Mouse (Mus musculus) frontal cortex, postnatal 10 days (tissue): Measurements from ENCODE around the gene A930017K11Rik.

ENCODE experiments used
- DNase-seq, 2 experiments: peaks; one replicate each; pipeline ENCODE4 v3.0.0; 2022; ENCODE audit warnings: low spot score in 2 of 2, mixed read lengths in 1 of 2

A930017K11Rik gene

DNA sequence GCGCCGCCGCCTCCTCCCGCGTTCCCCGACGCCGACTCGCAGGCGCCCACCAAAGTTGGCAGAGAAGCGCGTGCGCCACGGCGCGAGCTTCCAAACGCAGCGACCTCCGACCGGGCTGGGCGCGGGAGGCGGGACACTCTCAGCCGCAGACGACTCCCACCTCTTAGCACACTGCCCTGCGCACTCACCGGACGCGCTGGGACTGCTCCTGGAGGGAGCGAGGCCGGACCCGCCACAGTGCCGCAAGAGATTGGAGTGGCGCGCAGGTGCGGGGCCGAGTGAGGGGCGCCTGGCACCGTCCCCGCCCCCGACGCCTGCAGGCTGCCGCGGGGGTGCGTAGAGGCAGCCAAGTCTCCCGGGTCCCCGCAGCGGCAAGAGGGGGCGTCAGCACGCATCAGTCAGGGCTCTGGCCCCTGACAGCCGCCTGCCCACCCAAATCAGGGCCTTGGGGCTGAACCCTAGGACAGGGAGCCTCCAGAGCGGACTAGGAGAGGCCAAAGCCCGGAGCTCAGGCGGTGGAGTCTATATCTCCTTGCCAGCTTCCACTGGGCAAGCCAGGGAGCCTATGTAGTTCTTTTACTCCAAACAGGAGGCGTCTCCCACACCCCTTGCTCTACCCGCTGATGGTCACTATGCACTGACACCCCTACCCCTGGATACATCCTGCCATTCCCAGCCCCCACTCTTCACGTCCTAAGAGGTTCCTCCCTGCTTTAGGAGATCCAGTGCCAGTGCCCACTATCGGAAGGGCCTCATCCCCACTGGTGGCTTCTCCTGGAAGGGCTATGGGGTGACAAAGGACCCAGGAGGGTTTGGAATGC, at the start of gene A930017K11Rik:
TSS of gene A930017K11Rik (minus strand) at position 763 of the 821 bp plus-strand sequence.
- no peak for DNase-seq

DNA sequence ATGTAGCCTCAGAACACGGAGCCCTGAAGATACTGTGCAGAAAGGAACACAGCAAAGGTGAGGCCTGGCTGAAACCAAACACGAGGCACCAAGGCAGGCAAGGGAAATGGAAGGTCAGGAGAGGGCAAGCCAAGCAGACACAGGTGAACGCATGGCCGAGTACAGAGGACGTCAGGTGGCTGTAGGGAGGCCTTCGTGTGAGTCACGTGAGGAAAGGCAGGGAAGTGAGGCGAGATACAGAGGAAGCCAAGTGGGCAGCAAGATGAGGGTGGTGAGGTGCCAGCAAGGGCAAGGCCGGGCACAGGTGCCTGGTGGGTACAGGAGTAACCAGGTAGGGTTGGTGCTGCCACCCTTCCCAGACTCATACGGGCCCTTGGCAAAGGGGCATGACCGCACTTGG, 46.1 kb upstream of the A930017K11Rik start:
- DNase-seq, result no peak

- no peak for DNase-seq
Measured at GRCm38 (mm10) chr17:25993489-25993888, 41.1 kb upstream of the A930017K11Rik start.

DNA sequence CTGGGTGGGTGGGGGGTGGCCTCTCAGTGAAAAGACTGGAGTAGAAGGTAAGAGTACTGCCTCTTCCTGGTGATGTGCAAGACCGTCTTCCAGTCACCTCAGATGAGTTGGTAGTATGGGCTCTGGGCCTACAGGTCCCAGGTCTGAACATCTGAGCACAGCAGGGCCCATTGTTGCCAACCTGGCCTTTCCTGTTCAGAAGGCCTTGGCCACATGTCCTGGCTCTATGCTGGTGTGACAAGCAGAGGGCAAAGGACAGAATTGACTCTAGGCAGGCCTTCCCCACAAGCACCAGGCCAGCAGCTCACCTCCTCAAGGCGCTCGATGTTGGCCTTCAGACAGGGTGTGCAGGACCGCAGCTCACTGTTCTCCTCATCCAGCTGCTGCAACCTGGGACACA, 39.9 kb upstream of the A930017K11Rik start:
- no peak for DNase-seq

DNA sequence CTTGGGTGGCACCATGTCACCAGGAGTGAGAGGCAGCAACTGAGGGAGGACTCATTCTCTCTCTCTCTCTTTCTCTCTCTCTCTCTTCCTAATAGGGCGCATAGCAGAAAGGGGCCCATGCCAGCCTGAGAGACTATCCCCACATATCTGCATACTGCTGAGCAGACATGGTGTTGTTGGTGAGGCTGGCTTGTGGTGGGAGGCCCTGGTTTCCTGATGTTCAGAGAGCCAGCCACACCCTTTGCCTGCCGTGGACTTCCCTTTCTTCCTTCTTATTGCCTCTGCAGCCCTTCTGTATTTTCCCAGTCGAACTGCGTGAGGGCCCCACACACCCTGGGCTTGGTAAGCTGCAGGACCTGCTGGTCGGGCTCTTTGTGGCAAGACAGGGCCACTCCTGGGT, 38.0 kb upstream of the A930017K11Rik start:
- DNase-seq, result no peak

DNA sequence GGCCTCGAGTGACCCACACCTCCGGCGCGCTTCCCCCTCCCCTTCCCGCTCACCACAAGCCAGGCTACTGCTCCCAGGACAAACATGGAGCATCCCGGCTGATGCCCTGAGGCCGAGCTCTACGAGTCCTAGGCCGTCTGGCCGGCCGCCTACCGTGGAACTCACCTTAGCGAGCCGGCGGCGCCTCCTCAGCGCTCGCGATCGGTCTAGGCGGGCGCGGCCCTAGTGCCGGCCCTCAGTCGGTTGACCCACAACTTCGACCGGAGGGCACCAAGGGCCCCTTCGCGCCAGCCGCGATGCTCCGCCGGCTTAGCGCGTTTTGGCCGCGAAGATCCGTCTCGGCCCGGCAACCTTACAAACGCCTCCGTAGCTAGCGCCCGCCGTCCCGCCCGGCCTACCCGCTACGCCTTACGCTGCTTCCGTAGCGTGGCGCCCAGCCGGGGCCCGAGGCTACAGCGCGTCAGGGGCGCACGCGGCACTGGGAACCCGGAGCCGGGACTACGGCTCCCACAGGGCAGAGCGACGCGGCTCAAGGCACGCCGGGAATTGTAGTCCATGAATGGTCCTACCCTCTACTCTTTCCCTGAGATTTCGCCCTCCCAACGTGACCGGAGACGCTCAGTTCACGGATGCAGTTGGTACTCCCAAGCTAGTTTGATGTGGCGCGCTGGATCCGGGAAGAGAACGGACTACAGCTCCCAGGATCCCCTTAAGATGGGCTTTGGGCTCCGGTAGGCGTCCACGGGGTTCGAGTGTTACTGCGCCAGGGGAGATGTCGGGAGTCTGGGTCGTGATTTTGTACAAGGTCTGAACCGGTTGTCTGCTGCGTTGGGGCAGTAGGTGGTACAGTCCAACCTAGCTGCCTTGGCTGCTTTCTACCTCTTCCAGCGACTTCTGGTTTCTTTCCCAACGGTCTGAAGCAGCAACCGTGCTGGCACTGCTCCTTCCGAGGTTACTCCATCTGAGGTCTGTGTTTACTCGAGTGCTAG, 33.2 kb upstream of the A930017K11Rik start, which contains the start of gene Capn15:
TSS of gene Capn15 (minus strand) at position 491 of the 989 bp plus-strand sequence.
- peak; percentile 93 for DNase-seq

DNA sequence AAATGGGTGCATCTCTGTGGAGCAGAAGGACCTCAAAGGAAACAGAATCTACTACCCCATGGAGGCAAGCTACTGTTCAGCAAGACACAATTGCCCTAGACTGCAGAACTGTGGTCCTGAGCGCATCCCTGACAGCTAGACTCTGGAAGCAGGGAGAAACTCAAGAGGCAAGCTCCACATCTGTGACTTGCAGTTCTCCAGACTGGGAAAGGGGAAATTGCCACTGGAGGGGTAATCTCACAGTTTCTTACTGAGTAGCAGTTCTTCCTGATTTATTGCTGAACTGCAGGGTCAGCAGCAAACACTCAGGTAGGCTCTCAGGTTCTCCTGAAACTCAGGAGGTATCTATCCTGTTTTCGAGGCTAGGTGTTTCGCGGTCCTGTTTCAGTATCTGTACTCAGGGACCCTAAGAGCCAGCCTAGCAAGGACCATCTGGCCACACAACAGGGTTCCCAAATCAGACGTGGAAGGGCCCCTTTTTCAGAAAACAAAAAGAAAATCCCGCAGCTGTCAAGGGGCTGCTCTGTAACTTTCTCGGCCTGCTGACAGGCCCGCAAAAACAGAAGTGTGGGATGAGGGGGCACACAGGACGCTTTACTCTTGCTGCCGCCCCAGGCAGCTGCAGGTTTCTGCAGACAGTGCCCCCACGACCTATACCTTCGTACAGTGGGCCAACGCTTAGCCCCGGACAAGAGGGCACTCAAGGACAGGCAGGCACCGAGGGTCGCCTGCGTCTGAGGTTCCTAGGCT, 32.4 kb upstream of the A930017K11Rik start:
- no peak for DNase-seq

GRCm38 (mm10) chr17:25984066-25984465, 31.7 kb upstream of the A930017K11Rik start:
- no peak for DNase-seq

DNA sequence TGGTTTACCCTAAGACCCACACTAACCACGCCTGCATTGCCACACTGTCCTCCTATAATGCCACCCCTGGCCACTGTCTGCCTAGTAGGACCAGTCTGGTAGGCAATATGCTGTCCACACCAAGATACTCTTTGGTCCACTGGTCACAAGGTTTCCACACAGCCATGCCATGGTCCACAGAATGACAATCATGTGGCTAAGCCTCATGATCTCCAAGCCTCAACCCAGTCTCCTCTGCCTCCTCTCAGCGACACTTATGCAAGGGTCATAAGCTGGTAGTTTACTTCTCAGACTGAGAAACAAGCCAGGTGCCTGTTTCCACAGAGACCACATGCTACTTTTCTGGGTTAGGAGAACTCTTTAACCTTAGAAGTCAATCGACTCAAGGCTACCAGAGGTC, 30.5 kb upstream of the A930017K11Rik start:
- no peak for DNase-seq

DNA sequence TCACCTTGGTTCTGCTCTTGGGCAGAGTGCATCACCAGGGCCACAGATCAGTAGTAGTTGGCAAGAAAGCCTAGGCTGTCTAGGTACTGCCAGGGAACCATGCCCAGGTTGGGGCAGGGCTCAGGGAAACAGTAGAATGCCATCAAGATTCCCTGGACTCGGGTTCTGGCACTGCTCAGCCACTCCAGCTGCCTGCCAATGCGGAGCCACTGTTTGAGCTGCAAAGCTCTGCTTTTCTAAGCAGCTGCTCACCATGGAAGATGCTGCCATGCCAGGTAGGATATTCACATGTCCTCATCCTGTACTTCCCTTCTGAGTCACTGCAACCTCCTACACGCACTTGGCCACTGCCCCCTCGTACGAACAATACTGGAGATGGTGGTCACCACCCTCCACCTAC, 28.5 kb upstream of the A930017K11Rik start:
- no peak for DNase-seq

DNA sequence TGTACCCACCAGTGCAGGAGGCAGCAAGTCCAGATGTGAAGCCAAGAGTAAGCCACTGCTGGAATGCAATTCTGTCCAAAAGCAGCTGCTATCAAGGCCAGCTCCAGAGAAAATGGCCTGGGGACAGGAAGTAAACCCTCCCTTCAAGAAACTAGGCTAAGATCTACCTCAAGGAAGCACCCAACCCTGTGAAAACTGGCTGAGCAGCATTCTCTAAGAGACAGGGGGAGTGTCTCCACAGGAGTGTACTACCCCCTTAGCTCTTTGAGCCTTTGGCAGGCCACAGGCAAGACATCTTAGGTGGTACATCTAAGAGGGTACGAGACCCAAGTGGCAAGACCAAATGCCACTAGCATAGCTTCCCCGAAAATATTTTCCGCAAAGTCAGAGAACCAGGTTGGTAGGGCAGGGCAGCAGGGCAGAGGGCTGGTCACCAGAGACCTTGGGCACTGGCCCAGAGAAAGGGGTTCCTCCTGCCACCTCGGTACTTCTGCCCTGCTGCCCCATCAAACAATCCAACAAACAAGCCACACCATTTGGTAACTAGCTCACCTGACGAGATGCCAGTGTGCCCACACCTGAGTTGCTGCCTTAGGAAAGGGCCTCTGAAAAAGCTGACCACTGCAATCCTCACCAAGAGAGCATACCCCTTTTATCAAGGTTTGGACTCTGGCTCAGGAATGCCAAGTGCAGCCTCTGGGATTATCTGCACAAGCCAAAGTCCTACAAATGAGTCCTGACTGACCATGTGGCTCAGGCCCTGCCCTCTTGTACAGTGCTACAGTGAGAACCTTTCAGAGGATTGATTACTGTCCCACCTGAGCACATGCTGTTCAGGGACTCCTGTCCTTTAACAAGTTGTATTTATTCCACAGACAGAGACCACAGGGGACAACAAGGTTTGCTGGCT, 27.7 kb upstream of the A930017K11Rik start:
- no peak for DNase-seq

DNA sequence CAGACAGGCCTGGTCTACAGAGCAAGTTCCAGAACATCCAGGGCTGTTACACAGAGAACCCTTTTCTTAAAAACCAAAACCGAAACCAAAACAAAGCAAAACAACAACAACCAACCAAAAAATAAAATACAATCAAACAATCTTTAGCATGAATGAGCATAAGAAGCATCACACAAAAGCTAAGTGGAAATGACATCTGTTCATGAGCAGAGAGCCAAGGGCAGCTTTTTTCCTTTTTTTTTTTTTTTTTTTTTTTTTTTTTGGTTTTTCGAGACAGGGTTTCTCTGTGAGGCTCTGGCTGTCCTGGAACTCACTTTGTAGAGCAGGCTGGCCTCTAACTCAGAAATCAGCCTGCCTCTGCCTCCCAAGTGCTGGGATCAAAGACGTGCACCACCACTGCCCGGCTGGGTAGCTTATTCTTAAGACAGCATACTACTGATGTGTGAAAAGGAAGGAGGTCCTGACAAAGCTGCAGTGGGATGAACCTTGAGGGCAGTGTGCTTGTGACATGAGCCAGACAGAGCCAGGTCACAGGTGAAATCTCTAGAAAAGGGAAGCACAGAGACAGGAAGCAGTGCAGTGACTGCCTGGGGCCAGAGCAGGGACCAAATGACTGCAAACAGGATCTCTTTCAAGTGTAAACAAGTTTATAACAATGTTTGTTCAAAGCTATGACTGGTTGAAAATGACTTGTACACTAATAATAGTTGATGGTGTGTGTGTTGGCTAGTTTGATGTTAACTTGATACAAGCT, 18.8 kb upstream of the A930017K11Rik start:
- DNase-seq, result no peak

GRCm38 (mm10) chr17:25970448-25970847, 18.1 kb upstream of the A930017K11Rik start:
- DNase-seq, result no peak

DNA sequence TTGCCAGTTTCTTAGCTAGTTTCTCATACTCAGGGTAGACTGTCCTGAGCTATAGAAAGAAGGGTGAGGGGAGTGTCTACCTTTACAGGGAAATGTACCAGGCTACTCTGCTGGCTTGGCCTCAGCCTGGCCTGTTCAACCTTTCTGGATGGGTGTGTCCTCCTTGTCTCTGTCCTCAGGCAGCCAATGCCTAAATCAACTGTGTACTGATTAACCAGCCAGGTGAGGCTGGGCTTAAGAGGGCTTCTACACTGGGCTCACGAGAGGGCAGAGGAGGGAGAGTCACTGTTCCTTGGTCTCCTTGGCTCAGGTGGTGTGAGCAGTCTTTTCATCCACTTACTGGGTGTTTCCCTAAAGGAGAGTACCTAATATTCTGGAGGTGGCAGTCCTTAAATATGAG, 15.8 kb upstream of the A930017K11Rik start:
- no peak for DNase-seq

DNA sequence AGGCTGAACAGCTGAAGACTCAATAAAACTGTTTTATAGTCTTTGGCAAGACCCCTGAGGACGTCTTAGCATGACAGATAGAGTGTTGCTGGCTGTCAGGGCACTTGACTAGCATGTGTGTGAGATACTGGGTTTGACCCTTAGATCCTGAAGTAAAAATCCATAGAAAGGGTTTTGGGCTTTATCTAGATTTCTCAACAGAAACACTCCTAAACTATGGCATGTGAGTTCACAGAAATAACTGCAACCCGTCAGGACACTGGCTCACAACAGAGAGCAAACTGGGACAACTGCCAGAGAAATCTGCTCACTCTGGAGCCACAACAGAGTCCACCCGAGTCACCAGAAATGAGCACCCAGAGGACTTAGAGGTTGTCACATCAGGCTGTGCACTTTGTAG, 15.3 kb upstream of the A930017K11Rik start:
- no peak for DNase-seq

- no peak for DNase-seq
Measured at GRCm38 (mm10) chr17:25964271-25964670, 11.9 kb upstream of the A930017K11Rik start.

- DNase-seq, result no peak
Measured at GRCm38 (mm10) chr17:25962413-25962905, 10.1 kb upstream of the A930017K11Rik start.

- no peak for DNase-seq
Measured at GRCm38 (mm10) chr17:25961566-25961965, 9.2 kb upstream of the A930017K11Rik start.

DNA sequence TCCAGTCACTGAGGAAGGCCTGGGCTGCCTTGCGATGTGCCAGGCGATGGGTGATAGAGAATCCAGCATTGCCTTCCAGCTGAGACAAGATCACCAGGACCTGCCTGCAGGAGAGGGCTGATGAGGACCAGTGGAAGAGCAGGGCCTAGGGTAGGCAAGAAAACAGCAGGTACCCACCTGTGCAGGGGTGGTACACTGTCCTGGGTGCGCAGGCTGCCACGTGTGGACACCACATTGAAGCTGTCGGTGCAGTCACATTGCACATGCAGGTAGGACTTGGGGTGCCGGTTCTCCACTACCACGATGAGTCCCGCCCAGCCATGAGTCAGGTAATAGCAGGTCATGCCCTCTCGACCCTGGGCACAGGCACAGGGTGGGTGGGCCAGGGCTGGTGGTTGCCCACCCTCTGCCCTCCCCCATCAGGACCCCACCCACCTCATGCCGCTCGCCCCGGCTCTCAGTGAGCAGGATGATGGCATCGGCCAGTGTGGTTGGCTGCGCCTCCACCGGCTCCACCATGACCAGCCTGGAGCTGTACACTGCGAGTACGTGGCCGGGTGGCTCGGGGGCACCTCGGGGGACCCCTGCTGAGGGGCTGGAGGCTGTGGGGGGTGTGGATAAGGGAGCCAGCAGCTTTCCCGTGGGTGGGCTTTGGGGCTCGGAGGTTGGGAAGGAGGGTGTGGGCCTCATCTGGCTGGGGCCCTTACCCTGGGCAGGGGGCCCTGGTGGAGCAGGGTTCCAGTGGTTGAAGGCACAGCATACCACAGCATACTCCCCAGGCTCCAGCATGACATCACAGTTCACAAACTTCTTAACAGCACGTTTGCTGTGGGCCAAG, 7.5 kb upstream of the A930017K11Rik start:
- no peak for DNase-seq
